Mouse (Mus musculus) liver, embryonic 12.5 days (tissue): ENCODE results near the gene Grin3b. TPM values are rescaled to one million over a fixed set of nuclear protein-coding genes. Genes with fewer than 3 reads are reported as not detected.

Source experiments
- ATAC-seq: fragments of 200-750 bp; cut with Nextera tagmentation; 2 replicates; pipeline ENCODE4 v1.8.0; 2017; ENCODE audit warnings: moderate number of reproducible peaks, mild to moderate bottlenecking, moderate library complexity
- H3K27ac ChIP-seq: fragments of 300-500 bp; sonication (generic); 2 replicates; pipeline ENCODE4 v1.5.1; 2016; ENCODE audit warnings: mild to moderate bottlenecking
- H3K27me3 ChIP-seq: fragments of 300-500 bp; sonication (generic); replicated peaks from 2 replicates; pipeline ENCODE4 v1.6.1; 2016; ENCODE audit warnings: mild to moderate bottlenecking, moderate library complexity
- H3K36me3 ChIP-seq: fragments of 300-500 bp; sonication (generic); 2 replicates; pipeline ENCODE4 v1.6.1; 2016; ENCODE audit warnings: mild to moderate bottlenecking, moderate library complexity
- H3K4me1 ChIP-seq: fragments of 300-500 bp; sonication (generic); 2 replicates; pipeline ENCODE4 v1.6.1; 2016
- H3K4me2 ChIP-seq: fragments of 300-500 bp; sonication (generic); 2 replicates; pipeline ENCODE4 v1.6.1; 2016; ENCODE audit warnings: mild to moderate bottlenecking, moderate library complexity
- H3K4me3 ChIP-seq: fragments of 300-500 bp; sonication (generic); 2 replicates; pipeline ENCODE4 v1.5.1; 2016; ENCODE audit warnings: mild to moderate bottlenecking, moderate library complexity
- H3K9ac ChIP-seq: fragments of 300-500 bp; sonication (generic); 2 replicates; pipeline ENCODE4 v1.6.1; 2016; ENCODE audit warnings: mild to moderate bottlenecking, moderate library complexity
- H3K9me3 ChIP-seq: fragments of 300-500 bp; sonication (generic); replicated peaks from 2 replicates; pipeline ENCODE4 v1.6.1; 2016; ENCODE audit warnings: mild to moderate bottlenecking, moderate library complexity
- WGBS: fragments of 180-500 bp; shearing (Covaris S2); methylation state at CpG from one replicate; pipeline ENCODE4 v1.1.7; 2016; ENCODE audit not compliant: insufficient replicate concordance; 5-methylcytosine and 5-hydroxymethylcytosine counted together
- polyA plus RNA-seq: library from polyadenylated mRNA; unstranded; fragments of >200 nt; fragmentation: Nextera tagmentation; extraction: Ambion mirVana; gene quantifications from 2 replicates; pipeline ENCODE4 v1.2.1, GENCODE M21; 2016

Gene Grin3b
- polyA plus RNA-seq, result 0.14 TPM in 2 replicates

DNA sequence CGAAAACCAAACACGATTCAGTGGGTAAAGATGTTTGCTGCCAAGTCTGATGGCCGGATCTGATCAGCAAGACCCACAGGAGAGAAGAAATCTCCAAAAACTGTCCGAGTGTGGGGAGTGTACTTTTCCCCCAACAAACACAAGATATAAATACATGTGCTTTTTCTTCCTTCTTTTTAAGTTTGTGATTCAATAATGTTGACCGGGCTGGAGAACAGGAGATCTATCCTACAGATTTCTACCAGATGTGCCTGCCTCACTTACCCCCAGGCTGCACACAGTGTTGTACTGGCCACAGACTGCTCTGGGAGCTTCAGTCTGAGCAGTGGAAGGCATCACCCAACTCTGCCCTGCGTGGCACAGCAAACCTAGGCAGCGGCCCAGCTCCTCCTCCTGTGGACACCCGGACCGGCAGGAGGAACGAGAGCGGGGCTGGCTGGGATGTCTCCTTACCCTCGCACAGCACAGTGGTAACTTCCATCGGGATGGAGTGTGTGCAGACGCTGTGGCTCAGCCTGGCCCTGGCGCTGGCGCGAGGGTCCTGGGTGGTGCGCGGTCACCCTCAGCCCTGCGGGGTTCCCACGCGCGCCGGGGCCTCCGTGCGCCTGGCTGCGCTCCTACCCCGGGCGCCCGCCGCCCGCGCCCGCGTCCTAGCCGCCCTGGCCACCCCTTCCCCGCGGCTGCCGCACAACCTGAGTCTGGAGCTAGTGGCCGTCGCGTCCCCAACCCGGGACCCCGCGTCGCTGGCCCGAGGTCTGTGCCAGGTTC lies at the start of gene Grin3b:
Grin3b (plus strand) TSS at position 301 of the 768 bp plus-strand sequence.
- 0 out of 2 replicates have a peak within 1 kb of the TSS, but pooled peaks have one; percentile 24 for H3K9ac ChIP-seq
- peaks cover 48% of the 10 kb centered on the region for H3K36me3 ChIP-seq
- H3K27ac ChIP-seq, result no peak within 1 kb of the TSS

DNA sequence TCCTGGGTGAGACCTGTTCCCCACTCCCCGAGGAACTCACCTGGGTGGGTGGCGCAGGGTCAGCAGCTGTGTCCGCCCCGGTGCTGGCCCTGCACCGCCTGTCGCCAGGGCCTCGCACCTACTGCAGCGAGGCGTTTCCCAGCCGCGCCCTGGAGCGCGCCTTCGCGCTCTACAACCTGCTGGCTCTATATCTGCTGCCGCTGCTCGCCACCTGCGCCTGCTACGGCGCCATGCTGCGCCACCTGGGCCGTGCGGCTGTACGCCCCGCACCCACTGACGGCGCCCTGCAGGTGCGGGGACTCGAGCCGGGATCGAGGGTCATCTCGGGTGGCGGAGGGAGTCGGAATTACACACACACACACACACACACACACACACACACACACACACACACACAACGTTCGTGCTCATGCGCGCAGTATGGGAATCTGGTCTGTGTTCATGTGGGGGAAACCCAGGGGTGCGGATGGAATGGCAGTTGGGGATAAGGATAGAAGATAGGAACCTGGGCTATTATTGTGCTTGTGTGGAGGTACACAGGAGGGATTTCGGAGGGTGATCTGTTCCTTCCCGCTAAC lies 49.5 kb upstream of the Grin3b start, which contains the start of gene R3hdm4:
R3hdm4 (minus strand) TSS at position 251 of the 578 bp plus-strand sequence.
- H3K4me1 ChIP-seq, result peaks cover 74% of the 10 kb centered on the region
- WGBS, result 11% methylated on average over 41 of the region's 41 CpGs
- H3K9ac ChIP-seq, result no peak within 1 kb of the TSS; the same call in 1 of the 2 replicates

More for the DNA sequence above, at the start of gene Grin3b:
- Histone ChIP-seq H3K4me2 (peak within 1 kb of the TSS; percentile 61), H3K4me3 (peak within 1 kb of the TSS; percentile 36), H3K4me1 (peaks cover 7% of the 10 kb centered on the region), H3K27me3 (peaks cover 62% of the 10 kb centered on the region), H3K9me3 (peaks cover 5% of the 10 kb centered on the region)
- no peak for ATAC-seq
- 8% methylated on average over 47 of the region's 47 CpGs for WGBS

DNA sequence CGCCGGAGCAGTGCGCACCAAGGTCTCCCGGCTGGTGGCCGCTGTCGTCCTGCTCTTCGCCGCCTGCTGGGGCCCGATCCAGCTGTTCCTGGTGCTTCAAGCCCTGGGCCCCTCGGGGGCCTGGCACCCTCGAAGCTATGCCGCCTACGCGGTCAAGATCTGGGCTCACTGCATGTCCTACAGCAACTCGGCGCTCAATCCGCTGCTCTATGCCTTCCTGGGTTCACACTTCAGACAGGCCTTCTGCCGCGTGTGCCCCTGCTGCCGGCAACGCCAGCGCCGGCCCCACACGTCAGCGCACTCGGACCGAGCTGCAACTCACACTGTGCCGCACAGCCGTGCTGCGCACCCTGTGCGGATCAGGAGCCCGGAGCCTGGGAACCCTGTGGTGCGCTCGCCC lies 48.9 kb upstream of the Grin3b start:
- Histone ChIP-seq H3K36me3 (no peaks in the 10 kb centered on the region), H3K4me3 (peak overlapping the region; percentile 30), H3K4me1 (peaks cover 74% of the 10 kb centered on the region), H3K4me2 (peak overlapping the region; percentile 55), H3K27ac (no peak overlapping the region), H3K9ac (no peak overlapping the region), H3K27me3 (peaks cover 68% of the 10 kb centered on the region), H3K9me3 (no peaks in the 10 kb centered on the region)
- no peak for ATAC-seq
- 13% methylated on average over 34 of the region's 34 CpGs for WGBS

More for the DNA sequence above, 49.5 kb upstream of the Grin3b start, which contains the start of gene R3hdm4:
- Histone ChIP-seq H3K27me3 (peaks cover 68% of the 10 kb centered on the region), H3K4me3 (peak within 1 kb of the TSS; percentile 30), H3K4me2 (peak within 1 kb of the TSS; percentile 55), H3K36me3 (no peaks in the 10 kb centered on the region), H3K27ac (no peak within 1 kb of the TSS), H3K9me3 (no peaks in the 10 kb centered on the region)
- no peak for ATAC-seq

DNA sequence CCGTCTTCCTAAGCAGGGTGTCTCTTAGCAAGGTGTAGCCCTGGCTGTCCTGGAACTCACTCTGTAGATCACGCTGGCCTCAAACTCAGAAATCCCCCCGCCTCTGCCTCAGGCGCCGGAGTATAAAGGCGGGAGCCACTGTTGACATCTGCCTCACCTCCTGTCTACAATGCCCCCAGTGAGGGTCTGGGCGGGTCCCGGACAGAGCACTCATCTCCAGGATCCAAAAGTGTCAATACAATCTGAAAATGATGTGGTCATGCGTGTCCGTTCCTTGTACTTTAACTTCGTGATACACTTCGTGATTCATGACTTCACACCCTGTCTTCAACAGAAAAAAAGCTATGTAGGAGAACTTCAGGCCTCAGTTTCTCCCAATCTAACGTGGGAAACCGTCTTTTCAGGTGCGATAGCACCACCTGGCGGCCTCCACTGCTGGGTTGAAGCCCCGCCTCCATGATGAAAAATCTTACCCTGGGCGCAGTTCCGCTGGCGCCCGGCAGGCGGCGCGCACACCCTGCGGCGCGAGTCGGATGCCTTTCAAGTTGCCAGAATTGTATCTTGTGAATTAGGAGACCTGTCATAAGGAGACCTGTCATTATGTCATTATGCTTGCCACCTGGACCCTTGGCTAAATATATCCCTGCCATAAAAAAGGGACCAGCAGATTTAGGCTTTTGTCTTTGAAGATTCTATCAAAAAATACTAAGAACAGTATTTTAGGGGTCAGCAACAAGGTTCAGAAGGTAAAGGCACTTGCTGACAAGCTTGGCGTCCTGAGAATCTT lies 45.3 kb upstream of the Grin3b start:
- Histone ChIP-seq H3K9me3 (no peaks in the 10 kb centered on the region), H3K36me3 (peaks cover 3% of the 10 kb centered on the region; the same call in 1 of the 2 replicates), H3K4me3 (peak overlapping the region; percentile 85; the same call in 1 of the 2 replicates), H3K9ac (peak overlapping the region; percentile 84; the same call in 1 of the 2 replicates), H3K27me3 (peaks cover 36% of the 10 kb centered on the region), H3K4me1 (peaks cover 68% of the 10 kb centered on the region), H3K27ac (peak overlapping the region; percentile 88), H3K4me2 (peak overlapping the region; percentile 96)
- WGBS, result 14% methylated on average over 29 of the region's 29 CpGs
- ATAC-seq, result peak; percentile 2; the same call in 1 of the 2 replicates

DNA sequence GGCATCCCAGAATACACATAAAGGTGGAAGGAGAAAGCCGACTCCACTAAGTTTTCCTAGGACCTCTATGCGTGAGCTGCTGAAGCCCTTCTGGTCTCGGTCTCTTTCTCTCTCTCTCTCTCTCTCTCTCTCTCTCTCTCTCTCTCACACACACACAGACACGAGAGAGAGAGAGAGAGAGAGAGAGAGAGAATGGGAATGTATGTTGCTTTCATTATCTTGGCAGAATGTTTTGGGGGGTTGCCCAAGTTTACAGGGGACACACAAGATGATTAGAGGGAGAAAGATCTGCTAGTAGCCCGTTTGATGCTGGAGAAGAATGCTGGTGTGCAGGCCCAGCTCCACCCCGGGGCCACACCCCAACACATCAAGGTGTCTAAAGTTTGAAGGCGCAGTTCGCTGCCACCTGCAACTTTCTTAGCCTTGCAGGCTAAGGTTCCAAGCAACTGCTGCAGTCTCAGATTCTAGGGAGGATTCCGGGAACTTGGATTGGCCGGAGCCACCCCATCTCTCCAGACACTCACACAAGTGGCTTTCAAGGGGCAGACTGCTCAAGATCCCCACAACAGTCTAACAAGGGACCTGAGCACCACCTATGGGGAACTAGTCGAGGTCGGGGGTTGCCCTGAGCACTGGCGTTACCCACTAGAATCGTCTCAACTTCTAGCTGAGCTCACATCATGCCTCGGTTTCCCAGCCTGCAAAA lies 44.6 kb upstream of the Grin3b start:
- Histone ChIP-seq H3K9ac (peak overlapping the region; percentile 84), H3K27ac (peak overlapping the region; percentile 88), H3K4me2 (peak overlapping the region; percentile 96), H3K36me3 (peaks cover 10% of the 10 kb centered on the region), H3K4me3 (peak overlapping the region; percentile 85), H3K4me1 (peaks cover 68% of the 10 kb centered on the region), H3K9me3 (no peaks in the 10 kb centered on the region), H3K27me3 (peaks cover 29% of the 10 kb centered on the region)
- 0 out of 2 replicates have a peak, but pooled peaks have one; percentile 0 for ATAC-seq
- WGBS, result 9% methylated on average over 15 of the region's 15 CpGs

DNA sequence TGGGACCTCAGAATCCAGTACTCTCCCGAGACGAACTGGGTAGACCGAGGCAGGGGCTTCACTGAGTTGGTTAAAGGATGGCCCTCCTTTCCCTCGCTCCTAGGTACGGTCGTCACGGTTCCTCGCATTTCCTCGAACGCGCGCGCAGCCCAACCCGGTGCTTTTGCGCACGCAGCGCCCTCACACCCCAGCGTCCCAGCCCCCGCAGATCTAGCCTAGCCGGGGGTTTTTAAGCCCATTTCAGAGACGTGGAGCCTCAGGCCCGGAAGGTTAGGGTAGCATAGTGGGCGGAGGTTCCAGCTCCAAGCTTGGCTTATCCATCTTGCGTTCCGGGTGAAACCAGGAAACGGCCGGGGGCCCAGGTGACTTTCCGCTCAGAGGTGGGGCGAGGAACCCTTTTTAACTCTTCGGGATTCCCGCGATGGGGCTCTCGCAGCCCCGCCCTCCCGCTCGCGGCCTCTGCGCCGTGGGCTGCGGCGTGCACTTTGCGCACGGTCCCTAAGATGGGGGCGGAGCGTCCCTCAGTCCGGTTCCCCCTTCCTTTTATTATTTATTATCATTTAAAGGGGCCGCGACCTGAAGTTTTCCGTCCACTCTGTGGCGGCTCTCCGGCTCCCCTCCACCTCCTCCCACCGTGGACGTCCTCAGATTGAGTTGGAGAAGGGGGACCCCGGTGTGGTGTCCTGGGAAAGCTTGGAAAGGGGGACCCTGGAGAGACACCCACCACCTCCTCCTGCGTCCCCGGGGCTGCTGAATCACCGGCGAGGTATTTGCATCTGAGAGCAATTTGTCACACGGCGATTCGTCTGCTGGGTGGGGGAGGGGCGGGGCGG lies 43.8 kb upstream of the Grin3b start, which contains the start of gene Arid3a:
Arid3a (plus strand) TSS at position 553 of the 833 bp plus-strand sequence.
- H3K9ac ChIP-seq, result peak within 1 kb of the TSS; percentile 84
- peak within 1 kb of the TSS; percentile 96 for H3K4me2 ChIP-seq
- H3K27me3 ChIP-seq, result peaks cover 21% of the 10 kb centered on the region
- H3K4me1 ChIP-seq, result peaks cover 67% of the 10 kb centered on the region
- ATAC-seq, result peak; percentile 76
- H3K27ac ChIP-seq, result peak within 1 kb of the TSS; percentile 88
- H3K4me3 ChIP-seq, result peak within 1 kb of the TSS; percentile 85
- H3K36me3 ChIP-seq, result peaks cover 18% of the 10 kb centered on the region
- WGBS, result under 1% methylated on average over 63 of the region's 63 CpGs
- no peaks in the 10 kb centered on the region for H3K9me3 ChIP-seq

DNA sequence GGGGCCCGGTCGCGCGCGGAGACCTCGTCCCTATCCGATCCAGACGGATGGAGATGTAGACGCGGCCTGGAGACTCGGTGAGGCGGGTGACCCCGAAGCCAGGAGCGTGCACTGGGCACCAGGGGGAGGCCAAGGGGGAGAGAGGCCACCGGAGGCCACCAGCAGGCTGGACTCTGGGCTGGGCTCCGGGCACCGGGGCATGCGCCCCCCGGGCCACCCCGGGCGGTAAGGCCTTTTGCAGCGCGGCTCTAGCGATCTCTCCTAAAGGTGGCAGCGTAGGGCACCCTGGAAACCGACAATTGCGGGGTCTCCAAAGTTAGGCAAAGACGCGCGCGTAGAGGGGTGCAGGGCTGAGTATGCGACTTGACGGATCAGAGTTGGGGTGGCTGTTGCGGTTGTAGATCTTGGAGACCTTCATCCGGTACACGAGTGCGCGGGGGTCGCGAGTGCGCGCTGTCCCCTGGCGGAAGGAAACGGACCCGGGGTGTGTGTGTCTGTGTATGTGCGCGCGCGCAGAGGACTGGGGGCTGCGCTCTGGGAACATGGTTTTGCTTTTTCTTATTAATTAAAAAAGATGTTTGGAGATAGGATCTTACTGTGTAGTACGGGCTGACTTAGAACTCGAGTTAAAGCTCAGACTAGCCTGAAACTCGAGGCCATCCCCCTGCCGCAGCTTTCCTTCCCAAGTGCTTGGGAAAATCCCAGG lies 43.0 kb upstream of the Grin3b start:
- WGBS, result under 1% methylated on average over 54 of the region's 54 CpGs
- Histone ChIP-seq H3K36me3 (peaks cover 26% of the 10 kb centered on the region), H3K27me3 (peaks cover 14% of the 10 kb centered on the region), H3K4me2 (peak overlapping the region; percentile 96), H3K9ac (peak overlapping the region; percentile 84), H3K9me3 (no peaks in the 10 kb centered on the region), H3K27ac (peak overlapping the region; percentile 88), H3K4me3 (peak overlapping the region; percentile 85), H3K4me1 (peaks cover 73% of the 10 kb centered on the region)
- ATAC-seq, result peak; percentile 41

DNA sequence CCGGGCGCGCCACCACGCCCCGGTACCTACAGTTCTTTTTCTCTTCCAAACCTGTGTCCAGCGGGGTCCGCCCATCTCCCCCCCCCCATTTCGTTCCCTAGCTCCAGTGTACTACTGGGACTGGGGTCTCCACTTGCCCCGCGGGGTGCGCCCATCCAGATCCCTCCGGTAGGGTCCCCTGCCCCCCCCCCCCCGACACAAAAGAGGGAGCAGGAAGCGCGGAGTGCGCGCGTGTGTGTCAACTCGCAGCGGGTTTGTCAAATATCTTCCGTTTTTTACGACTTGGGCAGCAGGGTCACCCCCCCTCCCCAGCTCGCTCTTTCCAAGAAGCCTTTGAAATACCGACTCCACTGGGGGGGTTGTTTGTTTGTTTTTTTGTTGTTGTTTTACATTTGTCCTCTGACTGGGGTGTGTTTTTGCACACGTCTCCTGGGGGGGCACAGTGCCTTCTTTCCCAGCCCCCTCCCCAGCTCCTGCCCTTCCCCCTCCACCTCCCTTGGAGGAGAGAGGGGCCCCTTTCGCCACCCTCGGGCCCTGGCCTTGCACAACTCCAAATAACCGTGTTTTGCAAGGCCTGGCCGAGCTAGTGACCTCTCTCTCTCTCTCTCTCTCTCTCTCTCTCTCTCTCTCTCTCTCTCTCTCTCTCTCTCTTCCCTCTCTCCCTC lies 42.4 kb upstream of the Grin3b start:
- no peak for ATAC-seq
- Histone ChIP-seq H3K9me3 (no peaks in the 10 kb centered on the region), H3K4me3 (peak overlapping the region; percentile 85), H3K36me3 (peaks cover 32% of the 10 kb centered on the region), H3K4me2 (peak overlapping the region; percentile 96), H3K4me1 (peaks cover 80% of the 10 kb centered on the region), H3K27me3 (peaks cover 7% of the 10 kb centered on the region), H3K9ac (peak overlapping the region; percentile 84), H3K27ac (peak overlapping the region; percentile 88)
- 3% methylated on average over 29 of the region's 29 CpGs for WGBS

DNA sequence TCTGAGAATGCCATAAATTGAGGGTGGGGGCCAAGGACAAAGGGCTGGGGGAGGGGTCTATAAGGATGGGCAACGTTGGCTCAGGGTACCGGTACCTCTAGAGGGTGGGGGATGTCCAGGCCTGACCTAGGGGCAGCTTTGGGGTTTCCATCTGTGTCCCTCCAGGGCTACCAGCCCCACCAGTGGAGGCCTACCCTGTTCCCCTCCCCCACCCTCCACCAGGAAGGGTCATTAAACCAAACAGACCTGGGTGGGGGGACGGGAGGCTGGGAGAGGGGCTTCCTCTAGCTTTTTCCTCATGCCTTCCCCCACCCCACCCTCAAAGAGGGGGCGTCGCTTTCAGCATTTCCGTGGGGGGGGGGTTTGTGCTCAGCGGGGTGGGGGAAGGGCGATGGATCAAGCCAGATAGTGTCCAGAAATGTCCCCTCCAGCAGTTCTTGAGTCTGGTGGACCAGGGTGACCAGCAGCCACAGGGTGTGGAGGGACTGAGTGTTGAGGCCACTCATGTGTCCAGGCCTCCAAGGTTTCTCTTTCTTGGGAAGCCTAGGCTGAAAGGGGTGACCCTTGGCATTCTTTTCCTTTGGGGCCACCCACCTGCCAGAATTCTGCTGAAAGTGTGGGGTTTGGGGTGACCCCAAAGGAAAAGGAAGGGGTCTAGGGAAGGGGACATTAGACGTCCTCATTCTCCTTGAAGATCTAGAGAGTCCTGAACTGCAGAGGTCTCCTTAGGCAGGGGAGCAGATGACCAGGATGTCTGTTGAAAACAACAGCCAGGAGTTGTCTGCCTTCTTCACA lies 41.4 kb upstream of the Grin3b start:
- Histone ChIP-seq H3K4me2 (peak overlapping the region; percentile 96), H3K4me1 (peaks cover 81% of the 10 kb centered on the region), H3K9me3 (no peaks in the 10 kb centered on the region), H3K4me3 (peak overlapping the region; percentile 85), H3K9ac (peak overlapping the region; percentile 84), H3K27ac (peak overlapping the region; percentile 88), H3K36me3 (peaks cover 41% of the 10 kb centered on the region), H3K27me3 (0 out of 2 replicates have a peak, but pooled peaks cover under 1% of the 10 kb centered on the region)
- 28% methylated on average over 9 of the region's 9 CpGs for WGBS
- no peak for ATAC-seq
